Mouse (Mus musculus) lung, adult 2 months (tissue): ENCODE measurements around the gene Cdc20.

Experiments
- CTCF ChIP-seq: fragments of 200-500 bp; IDR thresholded peaks from 2 replicates; pipeline ENCODE4 v1.5.1; 2011; ENCODE audit warnings: mild to moderate bottlenecking, low read length, control low read depth; ENCODE audit not compliant: insufficient read depth
- POLR2A ChIP-seq: fragments of 200-500 bp; IDR thresholded peaks from 2 replicates; pipeline ENCODE4 v1.6.1; 2011; ENCODE audit warnings: low read depth, mild to moderate bottlenecking, control low read depth, low read length, borderline replicate concordance; ENCODE audit errors: extremely low read depth

DNA sequence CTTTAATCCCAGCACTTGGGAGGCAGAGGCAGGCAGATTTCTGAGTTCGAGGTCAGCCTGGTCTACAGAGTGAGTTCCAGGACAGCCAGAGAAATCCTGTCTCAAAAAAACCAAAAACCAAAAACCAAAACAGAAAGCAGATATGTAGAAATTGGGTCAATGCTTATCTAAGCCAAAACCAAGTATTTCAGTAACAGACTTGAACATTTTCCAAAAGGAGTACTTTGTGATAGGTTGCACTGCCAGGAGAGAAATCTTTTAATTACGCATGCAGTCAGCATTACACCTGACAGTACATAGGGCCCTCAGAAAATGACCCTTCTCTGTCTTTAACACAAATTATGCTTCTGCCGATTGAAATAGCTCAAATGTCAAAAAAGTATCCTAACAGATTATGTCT, 35.7 kb downstream of the Cdc20 start:
- no peak for TF ChIP-seq POLR2A
- no peak for TF ChIP-seq CTCF
